Mouse (Mus musculus) Patski (cell line): Measurements from ENCODE around the gene Irf2bpl. TPM values are rescaled to one million over a fixed set of nuclear protein-coding genes. Genes with fewer than 3 reads are reported as not detected.
A peak's percentile ranks its signal among the peaks of the same experiment; 100 is the strongest.

Experiments used
- ATAC-seq: fragments of 100-300 bp; one replicate; pipeline ENCODE4 v1.8.0; 2021
- CTCF ChIA-PET: fragments of 350-600 bp; sonication (Branson Sonifier 250); formaldehyde crosslinking; loops from one replicate; lab custom pipeline; 2022; ENCODE audit warnings: inconsistent platforms; lab: Charles Lee
- POLR2A ChIA-PET: fragments of 350-600 bp; sonication (Branson Sonifier 250); formaldehyde crosslinking; loops from one replicate; lab custom pipeline; 2022; ENCODE audit warnings: antibody characterized with exemption, inconsistent platforms; lab: Charles Lee
- DNase-seq: peaks from one replicate; pipeline ENCODE4 v3.0.0-alpha.2; 2011; ENCODE audit warnings: low read depth, low spot score
- H3K27me3 ChIP-seq: fragments of 371-371 bp; one replicate; pipeline ENCODE4 v1.5.1; 2021
- CTCF ChIP-seq: fragments of 100-300 bp; IDR thresholded peaks from one replicate; pipeline ENCODE4 v1.5.1; 2021
- in situ Hi-C: fragments of 300-500 bp; cut with MboI; formaldehyde crosslinking; loops from 3 replicates; pipeline ENCODE4 v1.11.1; 2018; ENCODE audit warnings: low pct_unique_long_range_greater_than_20kb, mixed read lengths
- polyA plus RNA-seq: library from polyadenylated mRNA; unstranded; gene quantifications from one replicate; pipeline ENCODE4 v1.2.3, GENCODE M21; 2021

The Irf2bpl gene
- polyA plus RNA-seq, 1 experiment from 2014 or later, result 97.1 TPM

- in situ Hi-C loops, result loop anchor here (25.0 kb wide), 1 partner anchor 795 kb away; the partner anchor contains the start of genes Ift43 and Tgfb3
- ChIA-PET POLR2A (interaction anchor here (0.7 to 2.9 kb wide), 13 partner anchors 8 to 86 kb away, joined by 3 to 25 read pairs (median 7); no protein-coding TSS in a partner anchor), CTCF (interaction anchor here (1.0 to 2.1 kb wide), 5 partner anchors 24 to 86 kb away, joined by 3 to 7 read pairs (median 6); no protein-coding TSS in a partner anchor)
- TF ChIP-seq CTCF, result no peak
- H3K27me3 ChIP-seq, result no peaks in the 10 kb centered on the region
- no peak for DNase-seq
- ATAC-seq, result no peak
Measured at GRCm38 (mm10) chr12:86882279-86883018, 2.1 kb downstream of the Irf2bpl start.

- ChIA-PET CTCF (interaction anchor here (1.0 to 2.1 kb wide), 5 partner anchors 24 to 86 kb away, joined by 3 to 7 read pairs (median 6); no protein-coding TSS in a partner anchor), POLR2A (interaction anchor here (1.4 to 2.9 kb wide), 8 partner anchors 9 to 83 kb away, joined by 3 to 25 read pairs (median 9); no protein-coding TSS in a partner anchor)
- no peak for DNase-seq
- in situ Hi-C loops, result loop anchor here (25.0 kb wide), 1 partner anchor 795 kb away; the partner anchor contains the start of genes Ift43 and Tgfb3
- H3K27me3 ChIP-seq, result no peaks in the 10 kb centered on the region
- no peak for TF ChIP-seq CTCF
- ATAC-seq, result no peak
Measured at GRCm38 (mm10) chr12:86881809-86882278, 2.8 kb downstream of the Irf2bpl start.

DNA sequence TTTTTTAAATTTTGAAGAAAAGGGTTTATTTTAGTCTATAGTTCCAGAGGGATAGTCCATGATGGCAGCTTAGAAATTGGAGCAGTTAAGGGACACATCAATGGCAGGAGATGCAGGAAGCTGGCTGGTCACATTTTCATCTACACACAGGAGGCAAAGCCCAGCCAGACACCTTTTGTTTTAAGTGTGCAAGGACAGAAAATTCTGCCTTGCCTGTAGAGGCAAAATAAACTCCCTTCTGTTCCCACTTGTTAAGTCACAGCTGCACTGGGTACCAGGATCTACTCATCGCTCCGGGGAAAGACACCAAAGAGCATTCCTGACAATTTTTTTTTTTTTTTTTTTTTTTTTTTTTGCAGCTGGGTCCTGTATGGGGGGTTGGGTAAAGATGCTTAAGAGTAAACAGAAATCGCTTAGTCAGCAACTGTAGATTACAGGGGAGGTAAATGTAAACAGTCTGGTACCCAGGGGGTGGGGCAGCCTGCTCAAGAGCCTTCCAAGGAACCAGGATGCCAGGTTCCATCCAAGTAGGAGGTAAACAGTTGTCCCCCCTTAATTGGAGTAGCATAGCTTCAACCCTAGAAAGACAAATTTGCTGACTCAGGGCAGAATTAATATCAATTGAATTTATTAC, 4.4 kb downstream of the Irf2bpl start:
- ATAC-seq, result no peak
- no peak for TF ChIP-seq CTCF
- in situ Hi-C loops, result loop anchor here (25.0 kb wide), 1 partner anchor 793 kb away; the partner anchor contains the start of genes Ift43 and Tgfb3
- ChIA-PET CTCF (interaction anchor here (1.0 kb wide), 1 partner anchor 55 kb away, joined by 3 read pairs; no protein-coding TSS in a partner anchor), POLR2A (interaction anchor here (0.6 to 1.8 kb wide), 8 partner anchors 9 to 79 kb away, joined by 3 to 7 read pairs (median 4); no protein-coding TSS in a partner anchor)
- DNase-seq, result no peak
- no peaks in the 10 kb centered on the region for H3K27me3 ChIP-seq

GRCm38 (mm10) chr12:86879446-86880085, 5.0 kb downstream of the Irf2bpl start:
- no peaks in the 10 kb centered on the region for H3K27me3 ChIP-seq
- no peak for TF ChIP-seq CTCF
- ATAC-seq, result no peak
- CTCF ChIA-PET, result interaction anchor here (1.0 kb wide), 1 partner anchor 54 kb away, joined by 3 read pairs; no protein-coding TSS in a partner anchor
- in situ Hi-C loops, result loop anchor here (25.0 kb wide), 1 partner anchor 792 kb away; the partner anchor contains the start of genes Ift43 and Tgfb3
- POLR2A ChIA-PET, result interaction anchor here (0.5 to 1.8 kb wide), 7 partner anchors 9 to 78 kb away, joined by 3 to 7 read pairs (median 4); no protein-coding TSS in a partner anchor
- no peak for DNase-seq

GRCm38 (mm10) chr12:86878426-86879353, 5.9 kb downstream of the Irf2bpl start:
- no peak for TF ChIP-seq CTCF
- in situ Hi-C loops, result loop anchor here (25.0 kb wide), 1 partner anchor 791 kb away; the partner anchor contains the start of genes Ift43 and Tgfb3
- DNase-seq (no peak), ATAC-seq (peak; percentile 24)
- POLR2A ChIA-PET, result interaction anchor here (0.7 to 1.6 kb wide), 4 partner anchors 19 to 78 kb away, joined by 3 to 9 read pairs (median 4); no protein-coding TSS in a partner anchor
- H3K27me3 ChIP-seq, result no peaks in the 10 kb centered on the region
- CTCF ChIA-PET, result interaction anchor here (1.0 to 1.3 kb wide), 4 partner anchors 10 to 53 kb away, joined by 3 to 5 read pairs (median 3); no protein-coding TSS in a partner anchor

- in situ Hi-C loops, result loop anchor here (25.0 kb wide), 1 partner anchor 790 kb away; the partner anchor contains the start of genes Ift43 and Tgfb3
- no peak for ATAC-seq
- no peak for TF ChIP-seq CTCF
- POLR2A ChIA-PET, result interaction anchor here (0.6 to 1.0 kb wide), 3 partner anchors 12 to 750 kb away, joined by 3 to 8 read pairs (median 3); no protein-coding TSS in a partner anchor
- no peaks in the 10 kb centered on the region for H3K27me3 ChIP-seq
- CTCF ChIA-PET, result no interaction called here
- no peak for DNase-seq
Measured at GRCm38 (mm10) chr12:86876981-86877380, 7.6 kb downstream of the Irf2bpl start.

GRCm38 (mm10) chr12:86876116-86876515, 8.5 kb downstream of the Irf2bpl start:
- TF ChIP-seq CTCF, result no peak
- POLR2A ChIA-PET, result no interaction called here
- no peaks in the 10 kb centered on the region for H3K27me3 ChIP-seq
- no peak for DNase-seq
- no peak for ATAC-seq
- CTCF ChIA-PET, result no interaction called here
- in situ Hi-C loops, result loop anchor here (25.0 kb wide), 1 partner anchor 789 kb away; the partner anchor contains the start of genes Ift43 and Tgfb3

DNA sequence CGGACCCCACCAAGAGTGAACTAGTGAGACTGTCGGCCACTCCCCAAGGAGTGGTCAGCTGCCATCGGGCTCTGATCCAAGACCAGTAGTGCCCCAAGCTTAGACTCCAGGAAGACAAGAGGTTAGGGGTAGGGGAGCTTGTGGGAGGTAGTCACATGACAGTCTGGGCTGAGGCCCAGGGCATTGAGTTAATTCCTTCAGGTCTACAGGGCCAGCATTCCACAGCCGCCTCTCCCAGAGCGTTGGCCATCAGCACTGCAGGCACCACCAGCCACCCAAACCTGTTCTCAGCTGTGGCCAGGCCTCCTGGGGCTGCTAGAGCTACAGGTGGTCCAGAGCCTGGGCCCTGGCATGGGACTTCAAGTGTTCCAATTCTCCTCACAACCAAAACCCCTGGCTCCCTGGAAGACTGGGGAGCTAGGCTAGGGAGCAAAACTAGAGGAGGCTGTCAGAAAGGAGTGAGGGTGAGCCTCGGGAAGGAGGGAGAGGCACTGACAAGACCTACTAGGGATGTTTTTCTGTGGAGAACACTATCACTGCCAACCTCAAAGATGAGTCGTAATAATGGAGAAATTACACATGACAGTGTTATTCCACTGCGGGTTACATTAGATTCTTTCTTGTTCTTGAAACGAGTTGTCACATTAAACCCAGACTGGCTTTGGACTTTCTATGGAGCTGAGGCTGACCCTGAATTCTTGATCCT, 12.1 kb downstream of the Irf2bpl start:
- H3K27me3 ChIP-seq, result no peaks in the 10 kb centered on the region
- ATAC-seq (peak; percentile 87), DNase-seq (peak; percentile 97)
- in situ Hi-C loops, result loop anchor here (5.0 kb wide), 1 partner anchor 45 kb away; no protein-coding TSS in a partner anchor
- ChIA-PET POLR2A (interaction anchor here (1.0 to 2.5 kb wide), 6 partner anchors 10 to 73 kb away, joined by 3 to 9 read pairs (median 4); no protein-coding TSS in a partner anchor), CTCF (interaction anchor here (0.9 to 2.7 kb wide), 6 partner anchors 9 to 82 kb away, joined by 3 to 13 read pairs (median 4); no protein-coding TSS in a partner anchor)
- TF ChIP-seq CTCF, result no peak
